20 mouse cellular contexts compared by ENCODE assay signal in genomic region chr5:137172591-137172990, GRCm38 (mm10). TPM values are rescaled to one million over a fixed set of nuclear protein-coding genes. Genes with fewer than 3 reads are reported as not detected.
"Had no signal": no experiment of that assay in that cellular context is flagged by ENCODE, and none has a peak within 500 bp of the region (broad histone marks: within the 10 kb centered on the region; RNA-seq: fewer than 3 reads in every experiment).

No protein-coding gene starts in this region.

- ATAC-seq: liver, postnatal 0 days; midbrain, embryonic 16.5 days had no signal

- H3K9ac ChIP-seq: liver, postnatal 0 days; lung, embryonic 15.5 days; midbrain, embryonic 12.5 days; neural tube, embryonic 13.5 days; neural tube, embryonic 15.5 days had no signal

- H3K4me1 ChIP-seq: lung, embryonic 15.5 days; midbrain, embryonic 10.5 days; midbrain, embryonic 12.5 days; neural tube, embryonic 13.5 days; neural tube, embryonic 15.5 days had no signal

- DNase-seq: liver, postnatal 0 days; lung, adult 2 months; lung, postnatal 10 days; lung, postnatal 4 days; midbrain, embryonic 14.5 days; retina, postnatal 1 day; right cerebral cortex, adult 18-20 months; right cerebral cortex, postnatal 25 days; right cerebral cortex, postnatal 4 days; spleen, adult 18-20 months; thymus, adult 2 months had no signal

- H3K36me3 ChIP-seq: lung, embryonic 15.5 days; midbrain, embryonic 10.5 days; midbrain, embryonic 12.5 days; neural tube, embryonic 13.5 days; neural tube, embryonic 15.5 days had no signal

- H3K9me3 ChIP-seq: lung, embryonic 15.5 days; midbrain, embryonic 10.5 days; midbrain, embryonic 12.5 days; neural tube, embryonic 13.5 days; neural tube, embryonic 15.5 days had no signal

- H3K27me3 ChIP-seq: lung, embryonic 15.5 days; midbrain, embryonic 12.5 days; neural tube, embryonic 13.5 days; neural tube, embryonic 15.5 days had no signal

- H3K27ac ChIP-seq: lung, embryonic 15.5 days; midbrain, embryonic 10.5 days; midbrain, embryonic 12.5 days; neural tube, embryonic 13.5 days; neural tube, embryonic 15.5 days had no signal

- H3K4me3 ChIP-seq: lung, embryonic 15.5 days; midbrain, embryonic 10.5 days; midbrain, embryonic 12.5 days; myocyte; neural tube, embryonic 13.5 days; neural tube, embryonic 15.5 days had no signal

- H3K4me2 ChIP-seq: lung, embryonic 15.5 days; midbrain, embryonic 12.5 days; neural tube, embryonic 13.5 days; neural tube, embryonic 15.5 days had no signal

RNA-seq across cellular contexts. Expression of gene Muc3, which starts 23.5 kb away (rescaled TPM):
- polyA plus RNA-seq: liver, postnatal 0 days; lung, adult 2 months; lung, embryonic 15.5 days; midbrain, embryonic 10.5 days; midbrain, embryonic 12.5 days; midbrain, embryonic 14.5 days; midbrain, embryonic 16.5 days; myocyte; neural tube, embryonic 11.5 days; neural tube, embryonic 13.5 days; neural tube, embryonic 15.5 days; stomach, embryonic 14.5 days had no signal

RNA-seq across cellular contexts. Expression of gene Muc3a, which starts 39.6 kb away (rescaled TPM):
- polyA plus RNA-seq: midbrain, embryonic 10.5 days; myocyte had no signal
